Comparison of ENCODE assay signal across 24 mouse cellular contexts in the genomic region with DNA sequence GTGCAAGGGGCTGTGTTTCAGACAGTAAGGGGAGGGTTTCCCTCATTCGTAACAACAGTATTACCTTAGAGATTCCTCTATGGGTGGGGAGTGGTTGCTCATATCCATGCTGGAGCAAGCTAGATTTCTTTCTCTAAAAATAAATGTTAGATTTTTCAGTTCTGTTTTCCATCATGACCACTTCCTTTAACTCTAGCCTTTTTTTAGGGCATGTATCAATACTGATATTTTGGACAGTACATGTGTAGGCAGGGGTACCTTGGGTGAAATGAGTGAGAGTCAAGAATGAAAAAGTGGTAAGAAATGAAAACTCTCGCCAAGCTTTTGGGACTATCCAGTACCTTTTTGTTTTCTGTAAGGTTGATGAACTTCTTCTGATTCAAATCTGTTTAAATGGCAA. TPM values are rescaled to one million over a fixed set of nuclear protein-coding genes. Genes with fewer than 3 reads are reported as not detected.
DNase-seq lines count a peak whose midpoint lies in the region; ATAC-seq and TF ChIP-seq lines count a peak whose summit lies in the region.
"Had no signal": no experiment of that assay in that cellular context is flagged by ENCODE, and none has a peak within 500 bp of the region (broad histone marks: within the 10 kb centered on the region; RNA-seq: fewer than 3 reads in every experiment).

No protein-coding gene starts in this region.

- no peaks in the 10 kb centered on the region for H3K36me3 ChIP-seq in CH12.LX (replicated peaks in 1 of 2; ENCODE audit: control insufficient read depth in 1 of 2, insufficient read depth in 1 of 2, low read length in 1 of 2)
- H3K36me3 ChIP-seq in midbrain, embryonic 16.5 days (ENCODE audit: control insufficient read depth, insufficient read depth, low read length), result no peaks in the 10 kb centered on the region
- H3K36me3 ChIP-seq: embryonic facial prominence, embryonic 10.5 days; embryonic facial prominence, embryonic 12.5 days; forebrain, embryonic 15.5 days had no signal

- peaks cover 3 to 58% of the 10 kb centered on the region in 2 experiments; a peak in 2 of 4 replicates for H3K4me1 ChIP-seq in CH12.LX (ENCODE audit: control insufficient read depth in 1 of 2, insufficient read depth in 2 of 2)
- no peaks in the 10 kb centered on the region for H3K4me1 ChIP-seq in midbrain, embryonic 16.5 days (ENCODE audit: control insufficient read depth, insufficient read depth, low read length)
- H3K4me1 ChIP-seq: embryonic facial prominence, embryonic 10.5 days; embryonic facial prominence, embryonic 12.5 days; forebrain, embryonic 13.5 days; forebrain, embryonic 15.5 days had no signal

- peak; percentile 67 for DNase-seq in CH12.LX (ENCODE audit: extremely low read depth)
- DNase-seq in neural tube, embryonic 10.5 days (ENCODE audit: extremely low spot score, low spot score), result no peak
- no peak for DNase-seq in right cerebral cortex, postnatal 10 days (ENCODE audit: low spot score in 2 of 2)
- DNase-seq: adrenal gland, adult 2 months; adrenal gland, postnatal 10 days; adrenal gland, postnatal 25 days; B cell, adult 2 months; cerebellum, adult 11-12 months; cerebellum, adult 2 months; cerebellum, adult 9-10 months; cerebellum, postnatal 10 days; cerebellum, postnatal 25 days; forebrain, postnatal 0 days had no signal

- TF ChIP-seq POLR2A in CH12.LX (IDR thresholded peaks at IDR 0.05; ENCODE audit: low read depth, low read length), result no peak

- 92% methylated on average over 2 of the region's 2 CpGs for WGBS in midbrain, embryonic 16.5 days

- no peak overlapping the region for H3K9ac ChIP-seq in CH12.LX (ENCODE audit: insufficient read depth, low read depth)
- H3K9ac ChIP-seq in midbrain, embryonic 16.5 days (ENCODE audit: low read depth, low read length), result no peak overlapping the region
- H3K9ac ChIP-seq: embryonic facial prominence, embryonic 12.5 days; forebrain, embryonic 13.5 days; forebrain, embryonic 15.5 days; forebrain, postnatal 0 days had no signal

- no peak overlapping the region for H3K27ac ChIP-seq in CH12.LX (ENCODE audit: insufficient read depth, low read depth)
- H3K27ac ChIP-seq in midbrain, embryonic 16.5 days (ENCODE audit: low read length), result no peak overlapping the region
- H3K27ac ChIP-seq: embryonic facial prominence, embryonic 10.5 days; embryonic facial prominence, embryonic 12.5 days; forebrain, embryonic 13.5 days; forebrain, embryonic 15.5 days had no signal

- ATAC-seq in granulocyte monocyte progenitor cell, adult 5-6 weeks (replicated peaks; ENCODE audit: poor library complexity, severe bottlenecking), result peak; percentile 16; the same call in 1 of the 2 replicates
- ATAC-seq in megakaryocyte, adult 5-6 weeks (ENCODE audit: poor library complexity, severe bottlenecking), result 0 out of 2 replicates have a peak, but pooled peaks have one; percentile 13
- no peak for ATAC-seq in midbrain, embryonic 16.5 days
- ATAC-seq: CD4-positive, CD25-positive, alpha-beta regulatory T cell, adult 4 months; forebrain, embryonic 13.5 days; forebrain, embryonic 15.5 days; forebrain, postnatal 0 days had no signal

- no peak overlapping the region for H3K4me3 ChIP-seq in CH12.LX (replicated peaks in 1 of 3; ENCODE audit: low read depth in 2 of 3, low read length in 2 of 3, poor library complexity in 1 of 3)
- H3K4me3 ChIP-seq in midbrain, embryonic 16.5 days (ENCODE audit: low read depth, low read length), result no peak overlapping the region
- H3K4me3 ChIP-seq: embryonic facial prominence, embryonic 10.5 days; embryonic facial prominence, embryonic 12.5 days; forebrain, embryonic 13.5 days; forebrain, embryonic 15.5 days had no signal

- dilution Hi-C loops in CH12.LX (cut with MboI; ENCODE audit: extremely low pct_ligation_motif_present, extremely low pct_unique_long_range_greater_than_20kb, low sequenced_read_pairs), result no loop called here

- TF ChIP-seq RAD21 in CH12.LX (IDR thresholded peaks at IDR 0.05; ENCODE audit: low read depth, low read length), result no peak

- H3K9me3 ChIP-seq in CH12.LX (replicated peaks; ENCODE audit: low read length), result no peaks in the 10 kb centered on the region
- no peaks in the 10 kb centered on the region for H3K9me3 ChIP-seq in midbrain, embryonic 16.5 days (replicated peaks; ENCODE audit: control insufficient read depth, low read length, poor library complexity, severe bottlenecking)
- H3K9me3 ChIP-seq: embryonic facial prominence, embryonic 10.5 days; embryonic facial prominence, embryonic 12.5 days; forebrain, embryonic 13.5 days; forebrain, embryonic 15.5 days had no signal

- in situ Hi-C loops in CH12.LX (cut with MboI; ENCODE audit: low pct_ligation_motif_present, low pct_unique_long_range_greater_than_20kb, low sequenced_read_pairs), result no loop called here

- peak; percentile 89 for TF ChIP-seq EP300 in CH12.LX (IDR thresholded peaks at IDR 0.05; ENCODE audit: low read length)

- no peaks in the 10 kb centered on the region for H3K79me2 ChIP-seq in CH12.LX (replicated peaks; ENCODE audit: control insufficient read depth, extremely low read depth, insufficient read depth, poor library complexity, severe bottlenecking)

- no peak for TF ChIP-seq CTCF in CH12.LX (conservative IDR thresholded peaks at IDR 0.05 in 1 of 2, IDR thresholded peaks at IDR 0.05 in 1 of 2; ENCODE audit: low read depth in 2 of 2, low read length in 2 of 2)

- H3K4me2 ChIP-seq in CH12.LX (ENCODE audit: insufficient read depth, low read depth, poor library complexity, severe bottlenecking), result no peak overlapping the region; the same call in 1 of the 2 replicates
- H3K4me2 ChIP-seq in midbrain, embryonic 16.5 days (ENCODE audit: low read length), result no peak overlapping the region
- H3K4me2 ChIP-seq: embryonic facial prominence, embryonic 12.5 days; forebrain, embryonic 13.5 days; forebrain, embryonic 15.5 days had no signal

- no peaks in the 10 kb centered on the region for H3K27me3 ChIP-seq in CH12.LX (replicated peaks)
- no peaks in the 10 kb centered on the region for H3K27me3 ChIP-seq in midbrain, embryonic 16.5 days (ENCODE audit: control insufficient read depth, insufficient read depth, low read depth, low read length)
- H3K27me3 ChIP-seq: embryonic facial prominence, embryonic 12.5 days; forebrain, embryonic 13.5 days; forebrain, embryonic 15.5 days had no signal

TF ChIP-seq in CH12.LX, 34 proteins besides CTCF, POLR2A, EP300 and RAD21:
- peak; percentile 97 for TF ChIP-seq MEF2A (IDR thresholded peaks at IDR 0.05; ENCODE audit: borderline replicate concordance, low read depth, low read length)
- no peak for TF ChIP-seq MXI1 (IDR thresholded peaks at IDR 0.05; ENCODE audit: low read depth, low read length)
- 0 out of 2 replicates have a peak, but pooled peaks have one; percentile 43 for TF ChIP-seq TBP (conservative IDR thresholded peaks at IDR 0.05; ENCODE audit: low read depth, low read length)
- TF ChIP-seq IRF4 (IDR thresholded peaks at IDR 0.05; ENCODE audit: low read depth, low read length), result peak; percentile 85
- peak; percentile 36; the same call in 1 of the 2 replicates for TF ChIP-seq MAFK (IDR thresholded peaks at IDR 0.05; ENCODE audit: insufficient replicate concordance, low read length)
- TF ChIP-seq ETS1 (conservative IDR thresholded peaks at IDR 0.05; ENCODE audit: low read depth, low read length), result peak; percentile 85
- TF ChIP-seq JUN (IDR thresholded peaks at IDR 0.05; ENCODE audit: insufficient read depth, low read depth, low read length), result peak; percentile 55
- TF ChIP-seq BHLHE40 (IDR thresholded peaks at IDR 0.05; ENCODE audit: low read depth, low read length), result peak; percentile 86
- TF ChIP-seq ZNF384 (IDR thresholded peaks at IDR 0.05; ENCODE audit: low read depth, low read length), result no peak; the same call in 1 of the 2 replicates

RNA-seq across cellular contexts. Expression of gene Rgs13, which starts 27.6 kb away (rescaled TPM):
- total RNA-seq in CH12.LX (2012; rRNA removed) (149 and 168 TPM in 2 replicates), CH12.LX (2014; rRNA removed) (1,247 and 1,500 TPM in 2 replicates)
- polyA plus RNA-seq in CH12.LX (2012; ENCODE audit: insufficient read length, low read depth), result 619 and 698 TPM in 2 replicates
- not detected in 2 replicates for total RNA-seq in granulocyte monocyte progenitor cell, adult 5-6 weeks (2014; fragmentation: Nextera tagmentation)
- not detected in 2 replicates for total RNA-seq in granulocyte monocyte progenitor cell, adult 5-6 weeks (2017)
- total RNA-seq in megakaryocyte, adult 5-6 weeks (2015), result not detected in 2 replicates
- not detected in 2 replicates for total RNA-seq in megakaryocyte, adult 5-6 weeks (2017)
- 0.79 and 1.5 TPM in 2 replicates for polyA plus RNA-seq in midbrain, embryonic 16.5 days (2015; fragmentation: Nextera tagmentation; extraction: Ambion mirVana)
- total RNA-seq: adrenal gland, adult 2 months; adrenal gland, postnatal 10 days; adrenal gland, postnatal 25 days; MEL had no signal
- polyA plus RNA-seq: adrenal gland, adult 2 months; cerebellum, adult 2 months had no signal

RNA-seq across cellular contexts. Expression of gene Rgs1, which starts 44.3 kb away (rescaled TPM):
- total RNA-seq in CH12.LX (2012; rRNA removed) (3.1 and 3.2 TPM in 2 replicates), CH12.LX (2014; rRNA removed) (25.2 and 35.2 TPM in 2 replicates)
- 3.6 and 4.6 TPM in 2 replicates for polyA plus RNA-seq in CH12.LX (2012; ENCODE audit: insufficient read length, low read depth)
- total RNA-seq in granulocyte monocyte progenitor cell, adult 5-6 weeks (2014; fragmentation: Nextera tagmentation), result 3.8 and 4.0 TPM in 2 replicates
- 65.3 and 73.3 TPM in 2 replicates for total RNA-seq in granulocyte monocyte progenitor cell, adult 5-6 weeks (2017)
- 18.4 and 22.9 TPM in 2 replicates for total RNA-seq in megakaryocyte, adult 5-6 weeks (2015)
- total RNA-seq in megakaryocyte, adult 5-6 weeks (2017), result 53.3 and 60.5 TPM in 2 replicates
- polyA plus RNA-seq in midbrain, embryonic 16.5 days (2015; fragmentation: Nextera tagmentation; extraction: Ambion mirVana), result not detected in 2 replicates
- total RNA-seq: ES-E14; forebrain, postnatal 0 days had no signal
- polyA plus RNA-seq: adrenal gland, adult 2 months; cerebellum, adult 2 months; embryonic facial prominence, embryonic 10.5 days; forebrain, embryonic 11.5 days; forebrain, embryonic 13.5 days; forebrain, embryonic 15.5 days; forebrain, postnatal 0 days had no signal

Comparison
In these comparisons a context has a peak if more than half of its experiments do, and no peak if none do; other contexts are left out.
1. RNA of gene Rgs13, which starts 27.6 kb away (total RNA-seq): 149 to 1,500 TPM in CH12.LX; not detected in granulocyte monocyte progenitor cell, adult 5-6 weeks and not detected in megakaryocyte, adult 5-6 weeks; every median in the first group is over 100 times any median in the second.